Mouse (Mus musculus): ENCODE results near the gene Lama4. TPM values are rescaled to one million over a fixed set of nuclear protein-coding genes. Genes with fewer than 3 reads are reported as not detected.
A peak's percentile ranks its signal among the peaks of the same experiment; 100 is the strongest.

The Lama4 gene
- polyA plus RNA-seq, 1 experiment from 2014 or later = 111 TPM

- WGBS = 72% methylated on average over 5 of the region's 5 CpGs
- Histone ChIP-seq H3K4me2 (no peak overlapping the region), H3K4me3 (no peak overlapping the region), H3K27ac (no peak overlapping the region), H3K36me3 (peaks cover 61% of the 10 kb centered on the region), H3K9me3 (replicated peaks) (no peaks in the 10 kb centered on the region), H3K9ac (no peak overlapping the region), H3K27me3 (no peaks in the 10 kb centered on the region), H3K4me1 (replicated peaks) (no peaks in the 10 kb centered on the region)
- no peak for ATAC-seq (replicated peaks; ENCODE audit: insufficient number of reproducible peaks, insufficient read depth, low FRiP score, low read depth)
Measured at GRCm38 (mm10) chr10:39027058-39027457, 61.7 kb downstream of the Lama4 start.

- WGBS = 76% methylated on average over 5 of the region's 5 CpGs
- H3K4me1 ChIP-seq (replicated peaks) = no peaks in the 10 kb centered on the region
- ATAC-seq (replicated peaks; ENCODE audit: insufficient number of reproducible peaks, insufficient read depth, low FRiP score, low read depth) = no peak
Measured at GRCm38 (mm10) chr10:39028403-39028802, 63.1 kb downstream of the Lama4 start.

GRCm38 (mm10) chr10:39029297-39030147, 64.2 kb downstream of the Lama4 start:
- H3K27me3 ChIP-seq = no peaks in the 10 kb centered on the region
- no peak overlapping the region for H3K4me2 ChIP-seq
- no peaks in the 10 kb centered on the region for H3K9me3 ChIP-seq (replicated peaks)
- H3K4me1 ChIP-seq (replicated peaks) = no peaks in the 10 kb centered on the region
- H3K27ac ChIP-seq = no peak overlapping the region
- no peak overlapping the region for H3K4me3 ChIP-seq
- H3K9ac ChIP-seq = no peak overlapping the region
- no peak for ATAC-seq (replicated peaks; ENCODE audit: insufficient number of reproducible peaks, insufficient read depth, low FRiP score, low read depth)
- WGBS = 75% methylated on average over 6 of the region's 6 CpGs
- H3K36me3 ChIP-seq = peaks cover 77% of the 10 kb centered on the region

More at GRCm38 (mm10) chr10:39028403-39028802, 63.1 kb downstream of the Lama4 start:
- Histone ChIP-seq H3K9ac (no peak overlapping the region), H3K36me3 (peaks cover 73% of the 10 kb centered on the region), H3K4me2 (no peak overlapping the region), H3K4me3 (no peak overlapping the region), H3K27ac (no peak overlapping the region), H3K9me3 (replicated peaks) (no peaks in the 10 kb centered on the region), H3K27me3 (no peaks in the 10 kb centered on the region)

- no peak overlapping the region for H3K27ac ChIP-seq
- H3K4me2 ChIP-seq = no peak overlapping the region
- no peaks in the 10 kb centered on the region for H3K9me3 ChIP-seq (replicated peaks)
- 89% methylated on average over 14 of the region's 14 CpGs for WGBS
- ATAC-seq (replicated peaks; ENCODE audit: insufficient number of reproducible peaks, insufficient read depth, low FRiP score, low read depth) = no peak
- H3K9ac ChIP-seq = no peak overlapping the region
- no peak overlapping the region for H3K4me3 ChIP-seq
- peaks cover 72% of the 10 kb centered on the region for H3K36me3 ChIP-seq
- no peaks in the 10 kb centered on the region for H3K27me3 ChIP-seq
- no peaks in the 10 kb centered on the region for H3K4me1 ChIP-seq (replicated peaks)
Measured at GRCm38 (mm10) chr10:39030148-39030685, 64.9 kb downstream of the Lama4 start.

GRCm38 (mm10) chr10:39039564-39039963, 74.2 kb downstream of the Lama4 start:
- no peaks in the 10 kb centered on the region for H3K4me1 ChIP-seq (replicated peaks)
- H3K9ac ChIP-seq = no peak overlapping the region
- no peak for ATAC-seq (replicated peaks; ENCODE audit: insufficient number of reproducible peaks, insufficient read depth, low FRiP score, low read depth)
- H3K27me3 ChIP-seq = no peaks in the 10 kb centered on the region
- no peak overlapping the region for H3K4me2 ChIP-seq
- 58% methylated on average over 4 of the region's 4 CpGs for WGBS
- H3K27ac ChIP-seq = no peak overlapping the region
- H3K36me3 ChIP-seq = peaks cover 61% of the 10 kb centered on the region
- H3K4me3 ChIP-seq = no peak overlapping the region
- H3K9me3 ChIP-seq (replicated peaks) = no peaks in the 10 kb centered on the region

GRCm38 (mm10) chr10:39040026-39040425, 74.7 kb downstream of the Lama4 start:
- no peak for ATAC-seq (replicated peaks; ENCODE audit: insufficient number of reproducible peaks, insufficient read depth, low FRiP score, low read depth)
- Histone ChIP-seq H3K4me1 (replicated peaks) (no peaks in the 10 kb centered on the region), H3K4me3 (no peak overlapping the region), H3K27ac (no peak overlapping the region), H3K36me3 (peaks cover 63% of the 10 kb centered on the region), H3K4me2 (no peak overlapping the region), H3K9me3 (replicated peaks) (no peaks in the 10 kb centered on the region), H3K27me3 (no peaks in the 10 kb centered on the region), H3K9ac (no peak overlapping the region)
- WGBS = 50% methylated on average over 5 of the region's 5 CpGs

GRCm38 (mm10) chr10:39044476-39044995, 79.2 kb downstream of the Lama4 start:
- no peak overlapping the region for H3K4me3 ChIP-seq
- peaks cover 79% of the 10 kb centered on the region for H3K36me3 ChIP-seq
- no peak overlapping the region for H3K27ac ChIP-seq
- ATAC-seq (replicated peaks; ENCODE audit: insufficient number of reproducible peaks, insufficient read depth, low FRiP score, low read depth) = no peak
- no peaks in the 10 kb centered on the region for H3K27me3 ChIP-seq
- H3K4me2 ChIP-seq = no peak overlapping the region
- 40% methylated on average over 3 of the region's 3 CpGs for WGBS
- no peaks in the 10 kb centered on the region for H3K9me3 ChIP-seq (replicated peaks)
- no peak overlapping the region for H3K9ac ChIP-seq
- peaks cover 6% of the 10 kb centered on the region; the same call in 1 of the 2 replicates for H3K4me1 ChIP-seq (replicated peaks)

- no peaks in the 10 kb centered on the region for H3K9me3 ChIP-seq (replicated peaks)
- peaks cover 10% of the 10 kb centered on the region; the same call in 1 of the 2 replicates for H3K4me1 ChIP-seq (replicated peaks)
- H3K4me3 ChIP-seq = no peak overlapping the region
- no peak overlapping the region for H3K9ac ChIP-seq
- ATAC-seq (replicated peaks; ENCODE audit: insufficient number of reproducible peaks, insufficient read depth, low FRiP score, low read depth) = no peak
- H3K36me3 ChIP-seq = peaks cover 84% of the 10 kb centered on the region
- H3K27ac ChIP-seq = no peak overlapping the region
- no peaks in the 10 kb centered on the region for H3K27me3 ChIP-seq
- 71% methylated on average over 1 of the region's 1 CpGs for WGBS
- no peak overlapping the region for H3K4me2 ChIP-seq
Measured at GRCm38 (mm10) chr10:39045111-39045510, 79.8 kb downstream of the Lama4 start.

GRCm38 (mm10) chr10:39047775-39048174, 82.5 kb downstream of the Lama4 start:
- ATAC-seq (replicated peaks; ENCODE audit: insufficient number of reproducible peaks, insufficient read depth, low FRiP score, low read depth) = no peak
- no peak overlapping the region for H3K9ac ChIP-seq
- H3K4me3 ChIP-seq = no peak overlapping the region
- peaks cover 10% of the 10 kb centered on the region; the same call in 1 of the 2 replicates for H3K4me1 ChIP-seq (replicated peaks)
- H3K36me3 ChIP-seq = peaks cover 85% of the 10 kb centered on the region
- 77% methylated on average over 10 of the region's 10 CpGs for WGBS
- no peak overlapping the region for H3K27ac ChIP-seq
- no peaks in the 10 kb centered on the region for H3K9me3 ChIP-seq (replicated peaks)
- H3K4me2 ChIP-seq = no peak overlapping the region
- H3K27me3 ChIP-seq = no peaks in the 10 kb centered on the region

GRCm38 (mm10) chr10:39049581-39050294, 84.4 kb downstream of the Lama4 start:
- H3K4me2 ChIP-seq = no peak overlapping the region
- H3K9me3 ChIP-seq (replicated peaks) = no peaks in the 10 kb centered on the region
- H3K9ac ChIP-seq = no peak overlapping the region
- no peaks in the 10 kb centered on the region for H3K27me3 ChIP-seq
- no peak overlapping the region for H3K4me3 ChIP-seq
- peaks cover 81% of the 10 kb centered on the region for H3K36me3 ChIP-seq
- peaks cover 10% of the 10 kb centered on the region; the same call in 1 of the 2 replicates for H3K4me1 ChIP-seq (replicated peaks)
- no peak overlapping the region for H3K27ac ChIP-seq
- ATAC-seq (replicated peaks; ENCODE audit: insufficient number of reproducible peaks, insufficient read depth, low FRiP score, low read depth) = no peak
- WGBS = 54% methylated on average over 8 of the region's 8 CpGs

- Histone ChIP-seq H3K36me3 (peaks cover 78% of the 10 kb centered on the region), H3K4me1 (replicated peaks) (peaks cover 9% of the 10 kb centered on the region), H3K4me3 (no peak overlapping the region), H3K27ac (peak overlapping the region; percentile 46), H3K4me2 (no peak overlapping the region), H3K9me3 (replicated peaks) (no peaks in the 10 kb centered on the region), H3K27me3 (no peaks in the 10 kb centered on the region), H3K9ac (no peak overlapping the region)
- peak; percentile 79 for ATAC-seq (replicated peaks; ENCODE audit: insufficient number of reproducible peaks, insufficient read depth, low FRiP score, low read depth)
- WGBS = 43% methylated on average over 5 of the region's 5 CpGs
Measured at GRCm38 (mm10) chr10:39056050-39056449, 90.7 kb downstream of the Lama4 start.

All from heart, embryonic 15.5 days (tissue).